Mouse (Mus musculus) induced T-regulatory cell, adult 2 months (primary cell): ENCODE data around the gene E4f1.

ENCODE experiments used
- DNase-seq: peaks from one replicate; pipeline ENCODE4 v3.0.0-alpha.2; 2012; ENCODE audit warnings: low read depth

E4f1 gene

GRCm38 (mm10) chr17:24415011-24415410 lies 55.1 kb downstream of the E4f1 start:
- no peak for DNase-seq

GRCm38 (mm10) chr17:24414230-24414976 lies 55.7 kb downstream of the E4f1 start, which contains the start of gene Rnps1:
Gene Rnps1 (plus strand): TSS chr17:24414565.
- DNase-seq = peak; percentile 99

- DNase-seq = peak; percentile 78
Measured at GRCm38 (mm10) chr17:24413557-24414211, 56.4 kb downstream of the E4f1 start.

- no peak for DNase-seq
Measured at GRCm38 (mm10) chr17:24407116-24407803, 62.9 kb downstream of the E4f1 start.

- DNase-seq = no peak
Measured at GRCm38 (mm10) chr17:24402371-24402770, 67.7 kb downstream of the E4f1 start.

GRCm38 (mm10) chr17:24394456-24394855 lies 75.7 kb downstream of the E4f1 start:
- DNase-seq = no peak
